Mouse (Mus musculus): ENCODE measurements around the gene Olfr309.
"Not testable (repeated sequence)": the region's sequence is repeated elsewhere in the genome, so short reads cannot be mapped to it uniquely, and the experiment has no call there.

Olfr309 gene

DNA sequence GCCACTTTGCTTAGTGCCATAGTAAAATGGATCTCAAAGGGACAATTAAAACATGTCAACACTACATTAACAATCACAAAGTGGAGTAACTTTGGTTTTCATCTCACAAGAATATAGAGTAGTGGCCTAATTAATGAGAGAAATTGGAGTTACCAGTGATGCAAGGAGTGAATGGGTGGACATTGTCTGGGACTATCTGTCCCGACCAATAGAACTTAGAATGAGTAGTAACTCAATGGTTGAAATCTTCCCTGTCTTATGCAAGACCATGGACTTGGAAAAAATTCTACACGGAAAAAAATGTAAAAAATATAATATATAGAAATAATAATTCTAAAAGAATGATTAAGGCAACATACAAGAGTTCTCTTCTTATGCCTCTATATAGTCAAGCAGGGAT lies at the start of gene Olfr309:
Olfr309 (minus strand) TSS at position 101 of the 400 bp plus-strand sequence.
- DNase-seq (ENCODE audit: low spot score): no peak

GRCm38 (mm10) chr7:86346296-86346695 lies 32.8 kb upstream of the Olfr309 start:
- not testable (repeated sequence) for DNase-seq (ENCODE audit: low spot score)

GRCm38 (mm10) chr7:86344253-86344652 lies 30.7 kb upstream of the Olfr309 start:
- no peak for DNase-seq (ENCODE audit: low spot score)

- DNase-seq (ENCODE audit: low spot score): no peak
Measured at GRCm38 (mm10) chr7:86342881-86343565, 29.5 kb upstream of the Olfr309 start.

DNA sequence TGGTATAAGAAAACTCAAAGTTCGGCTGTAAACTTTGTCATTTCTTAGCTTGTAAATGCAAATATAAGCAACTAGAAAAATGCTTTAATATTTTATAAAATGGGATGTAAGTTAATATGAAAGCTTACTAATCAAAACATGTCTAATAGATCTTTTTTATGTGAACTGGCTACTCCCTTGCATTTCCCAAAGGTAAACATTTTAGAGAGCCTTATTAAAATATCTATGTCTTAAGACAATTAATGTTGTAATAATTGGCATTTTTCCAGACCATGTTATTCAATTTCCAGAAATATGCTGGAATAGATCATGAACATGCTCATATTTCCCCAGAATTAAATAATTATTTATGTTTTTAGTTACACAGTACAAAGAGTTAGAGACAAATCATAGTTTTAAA lies 24.0 kb upstream of the Olfr309 start, which contains the start of gene Olfr307:
Olfr307 (minus strand) TSS at position 101 of the 400 bp plus-strand sequence.
- no peak for DNase-seq (ENCODE audit: low spot score)

DNA sequence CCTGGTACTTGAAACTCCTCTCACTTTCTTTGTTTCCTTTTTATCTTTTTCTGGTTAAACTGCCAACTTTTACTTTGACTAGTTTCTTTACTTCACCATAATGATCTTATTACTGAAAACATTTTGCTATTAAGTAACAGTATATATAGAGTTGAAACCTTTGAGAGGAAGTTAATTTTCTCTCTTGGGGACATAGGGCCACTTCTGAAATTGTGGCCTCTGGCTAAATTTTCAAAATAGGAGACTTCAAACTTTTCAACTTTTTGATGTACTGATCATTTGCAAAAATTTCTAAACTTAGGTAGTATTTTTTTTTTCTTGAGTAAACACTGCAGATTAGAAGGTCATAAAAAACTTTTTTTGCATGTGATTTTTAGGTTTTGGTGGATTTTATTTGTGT lies 12.0 kb upstream of the Olfr309 start, which contains the start of gene Olfr308:
Olfr308 (minus strand) TSS at position 101 of the 400 bp plus-strand sequence.
- no peak for DNase-seq (ENCODE audit: low spot score)

GRCm38 (mm10) chr7:86321323-86321722 lies 7.8 kb upstream of the Olfr309 start:
- no peak for DNase-seq (ENCODE audit: low spot score)

- DNase-seq (ENCODE audit: low spot score): no peak
Measured at GRCm38 (mm10) chr7:86277072-86277471, 36.4 kb downstream of the Olfr309 start, which contains the start of gene Olfr310. Gene Olfr310 (minus strand): TSS chr7:86277172.

Data from c-Kit-positive CD71-positive TER-119-positive erythroid progenitor cells, embryonic 14.5 days (primary cell).